Mouse (Mus musculus): ENCODE data around the gene Echdc2.
"Not testable (repeated sequence)": the region's sequence is repeated elsewhere in the genome, so short reads cannot be mapped to it uniquely, and the experiment has no call there.

Gene Echdc2

GRCm38 (mm10) chr4:108165152-108165895 is at the start of gene Echdc2:
TSS of gene Echdc2 (plus strand) at chr4:108165437.
- in situ Hi-C loops (cut with MboI; ENCODE audit: low sequenced_read_pairs), result no loop called here

- in situ Hi-C loops (cut with MboI; ENCODE audit: low sequenced_read_pairs), result no loop called here
Observed at GRCm38 (mm10) chr4:108116466-108116865, 48.8 kb upstream of the Echdc2 start.

GRCm38 (mm10) chr4:108117488-108117887 is 47.7 kb upstream of the Echdc2 start:
- in situ Hi-C loops (cut with MboI; ENCODE audit: low sequenced_read_pairs), result no loop called here

GRCm38 (mm10) chr4:108117924-108118876 is 47.0 kb upstream of the Echdc2 start:
- in situ Hi-C loops (cut with MboI; ENCODE audit: low sequenced_read_pairs), result no loop called here

GRCm38 (mm10) chr4:108124104-108124503 is 41.1 kb upstream of the Echdc2 start:
- in situ Hi-C loops (cut with MboI; ENCODE audit: low sequenced_read_pairs), result no loop called here

GRCm38 (mm10) chr4:108126260-108126659 is 39.0 kb upstream of the Echdc2 start:
- in situ Hi-C loops (cut with MboI; ENCODE audit: low sequenced_read_pairs), result no loop called here

GRCm38 (mm10) chr4:108127516-108127915 is 37.7 kb upstream of the Echdc2 start:
- in situ Hi-C loops (cut with MboI; ENCODE audit: low sequenced_read_pairs), result no loop called here

GRCm38 (mm10) chr4:108128339-108128738 is 36.9 kb upstream of the Echdc2 start:
- in situ Hi-C loops (cut with MboI; ENCODE audit: low sequenced_read_pairs), result no loop called here

GRCm38 (mm10) chr4:108130452-108130851 is 34.8 kb upstream of the Echdc2 start:
- in situ Hi-C loops (cut with MboI; ENCODE audit: low sequenced_read_pairs), result no loop called here

- in situ Hi-C loops (cut with MboI; ENCODE audit: low sequenced_read_pairs), result no loop called here
Observed at GRCm38 (mm10) chr4:108136938-108137337, 28.3 kb upstream of the Echdc2 start.

GRCm38 (mm10) chr4:108143178-108143577 is 22.1 kb upstream of the Echdc2 start:
- in situ Hi-C loops (cut with MboI; ENCODE audit: low sequenced_read_pairs), result not testable (repeated sequence)

GRCm38 (mm10) chr4:108143778-108144177 is 21.5 kb upstream of the Echdc2 start:
- in situ Hi-C loops (cut with MboI; ENCODE audit: low sequenced_read_pairs), result no loop called here

- in situ Hi-C loops (cut with MboI; ENCODE audit: low sequenced_read_pairs), result no loop called here
Observed at GRCm38 (mm10) chr4:108144880-108145279, 20.4 kb upstream of the Echdc2 start, which contains the start of gene Scp2. TSS of gene Scp2 (minus strand) at chr4:108144998.

GRCm38 (mm10) chr4:108145554-108145953 is 19.7 kb upstream of the Echdc2 start:
- in situ Hi-C loops (cut with MboI; ENCODE audit: low sequenced_read_pairs), result not testable (repeated sequence)

GRCm38 (mm10) chr4:108155141-108155540 is 10.1 kb upstream of the Echdc2 start:
- in situ Hi-C loops (cut with MboI; ENCODE audit: low sequenced_read_pairs), result not testable (repeated sequence)

GRCm38 (mm10) chr4:108161936-108162335 is 3.3 kb upstream of the Echdc2 start:
- in situ Hi-C loops (cut with MboI; ENCODE audit: low sequenced_read_pairs), result no loop called here

GRCm38 (mm10) chr4:108163291-108163690 is 1.9 kb upstream of the Echdc2 start:
- in situ Hi-C loops (cut with MboI; ENCODE audit: low sequenced_read_pairs), result no loop called here

- in situ Hi-C loops (cut with MboI; ENCODE audit: low sequenced_read_pairs), result no loop called here
Observed at GRCm38 (mm10) chr4:108166874-108167273, 1.6 kb downstream of the Echdc2 start.

GRCm38 (mm10) chr4:108168056-108168455 is 2.8 kb downstream of the Echdc2 start:
- in situ Hi-C loops (cut with MboI; ENCODE audit: low sequenced_read_pairs), result no loop called here

- in situ Hi-C loops (cut with MboI; ENCODE audit: low sequenced_read_pairs), result no loop called here
Observed at GRCm38 (mm10) chr4:108182278-108182677, 17.0 kb downstream of the Echdc2 start.

GRCm38 (mm10) chr4:108192821-108193323 is 27.6 kb downstream of the Echdc2 start:
- in situ Hi-C loops (cut with MboI; ENCODE audit: low sequenced_read_pairs), result no loop called here
